Mouse (Mus musculus) liver, adult 2 months (tissue): Measurements from ENCODE around the gene Arhgap1. TPM values are rescaled to one million over a fixed set of nuclear protein-coding genes. Genes with fewer than 3 reads are reported as not detected.
A peak's percentile ranks its signal among the peaks of the same experiment; 100 is the strongest.
"Not testable (repeated sequence)": the region's sequence is repeated elsewhere in the genome, so short reads cannot be mapped to it uniquely, and the experiment has no call there.

ENCODE experiments used
- DNase-seq: peaks from one replicate; pipeline ENCODE4 v3.0.0-alpha.2; 2011; ENCODE audit warnings: low read depth, low spot score; ENCODE audit errors: extremely low read depth
- H3K27ac ChIP-seq: fragments of 200-500 bp; replicated peaks from 2 replicates; pipeline ENCODE4 v1.5.1; 2012; ENCODE audit warnings: low read depth, mild to moderate bottlenecking, control low read depth, inconsistent platforms, low read length; ENCODE audit not compliant: insufficient read depth
- H3K27me3 ChIP-seq: fragments of 200-500 bp; 2 replicates; pipeline ENCODE4 v1.6.1; 2012; ENCODE audit warnings: mild to moderate bottlenecking, moderate library complexity, low read length, inconsistent platforms; ENCODE audit not compliant: control insufficient read depth, insufficient read depth
- H3K36me3 ChIP-seq: fragments of 200-500 bp; 2 replicates; pipeline ENCODE4 v1.6.1; 2012; ENCODE audit warnings: low read length, inconsistent platforms; ENCODE audit not compliant: control insufficient read depth, insufficient read depth
- H3K4me1 ChIP-seq: fragments of 200-500 bp; 2 replicates; pipeline ENCODE4 v1.6.1; 2011; ENCODE audit warnings: low read length; ENCODE audit not compliant: control insufficient read depth, insufficient read depth
- H3K4me3 ChIP-seq: fragments of 200-500 bp; 2 replicates; pipeline ENCODE4 v1.5.1; 2011; ENCODE audit warnings: low read depth, mild to moderate bottlenecking, control low read depth, low read length, moderate library complexity; ENCODE audit not compliant: insufficient read depth
- H3K79me2 ChIP-seq: fragments of 200-500 bp; 2 replicates; pipeline ENCODE4 v1.6.1; 2012; ENCODE audit warnings: inconsistent platforms, mild to moderate bottlenecking, low read length, moderate library complexity; ENCODE audit not compliant: control insufficient read depth, insufficient read depth
- H3K9ac ChIP-seq: fragments of 200-500 bp; 2 replicates; pipeline ENCODE4 v1.6.1; 2012; ENCODE audit warnings: low read depth, mild to moderate bottlenecking, control low read depth, inconsistent platforms, low read length
- CTCF ChIP-seq: fragments of 200-500 bp; IDR thresholded peaks from 2 replicates; pipeline ENCODE4 v1.5.1; 2011; ENCODE audit warnings: low read depth, low read length, control low read depth
- POLR2A ChIP-seq: fragments of 200-500 bp; IDR thresholded peaks from 2 replicates; pipeline ENCODE4 v1.6.1; 2011; ENCODE audit warnings: low read length, control low read depth; ENCODE audit not compliant: insufficient read depth; ENCODE audit errors: extremely low read depth
- WGBS: fragments of 180-500 bp; shearing (Covaris S2); methylation state at CpG from one replicate; pipeline ENCODE4 v1.1.7; 2018; 5-methylcytosine and 5-hydroxymethylcytosine counted together
- polyA plus RNA-seq: library from polyadenylated mRNA; depleted of rRNA; stranded (reverse); fragments of >200 nt; gene quantifications from 2 replicates; pipeline ENCODE4 v1.2.3, GENCODE M21; 2012; rRNA removed
- total RNA-seq: library from RNA; depleted of rRNA; stranded (reverse); fragments of >200 nt; gene quantifications from 2 replicates; pipeline ENCODE4 v1.2.3, GENCODE M21; 2014; rRNA removed

Arhgap1 gene
- total RNA-seq (6.5 and 8.8 TPM in 2 replicates), polyA plus RNA-seq (12.9 and 18.7 TPM in 2 replicates)

- H3K4me1 ChIP-seq = peaks cover 3% of the 10 kb centered on the region; the same call in 1 of the 2 replicates
- peak within 1 kb of the TSS; percentile 72 for H3K9ac ChIP-seq
- H3K4me3 ChIP-seq = peak within 1 kb of the TSS; percentile 83
- peaks cover 12% of the 10 kb centered on the region; the same call in 1 of the 2 replicates for H3K36me3 ChIP-seq
- H3K79me2 ChIP-seq = peaks cover 4% of the 10 kb centered on the region; the same call in 1 of the 2 replicates
- peak within 1 kb of the TSS; percentile 89 for H3K27ac ChIP-seq
- H3K27me3 ChIP-seq = no peaks in the 10 kb centered on the region
- WGBS = under 1% methylated on average over 44 of the region's 44 CpGs
- TF ChIP-seq POLR2A (peak; percentile 57; the same call in 1 of the 2 replicates), CTCF (no peak)
- DNase-seq = peak; percentile 97
Measured at GRCm38 (mm10) chr2:91649553-91650359, at the start of gene Arhgap1, which contains the start of gene Zfp408. Gene Arhgap1 (plus strand): TSS chr2:91649860. Gene Zfp408 (minus strand): TSS chr2:91649791.

DNA sequence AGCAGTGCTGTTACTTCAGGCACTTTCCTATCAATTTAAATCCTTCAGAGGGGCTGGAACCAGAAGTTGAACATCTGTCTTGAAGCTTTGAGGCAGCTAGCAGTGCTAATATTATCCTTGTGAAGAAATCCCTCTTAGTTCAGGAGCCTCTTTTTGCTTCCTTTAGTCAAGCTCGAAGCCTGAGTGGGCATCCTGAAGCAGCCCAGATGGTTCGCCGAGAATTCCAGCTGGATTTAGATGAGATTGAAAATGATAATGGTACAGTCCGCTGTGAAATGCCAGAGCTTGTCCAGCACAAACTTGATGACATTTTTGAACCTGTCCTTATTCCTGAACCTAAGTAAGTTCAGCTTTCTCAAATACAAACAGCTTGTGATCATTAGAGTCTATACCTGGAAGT, 49.2 kb upstream of the Arhgap1 start:
- H3K36me3 ChIP-seq = peaks cover 38% of the 10 kb centered on the region
- WGBS = 93% methylated on average over 4 of the region's 4 CpGs
- no peak for TF ChIP-seq POLR2A
- no peak for TF ChIP-seq CTCF
- DNase-seq = no peak
- H3K4me1 ChIP-seq = no peaks in the 10 kb centered on the region
- no peak overlapping the region for H3K27ac ChIP-seq
- no peaks in the 10 kb centered on the region for H3K79me2 ChIP-seq
- H3K4me3 ChIP-seq = no peak overlapping the region
- no peak overlapping the region for H3K9ac ChIP-seq
- H3K27me3 ChIP-seq = no peaks in the 10 kb centered on the region

DNA sequence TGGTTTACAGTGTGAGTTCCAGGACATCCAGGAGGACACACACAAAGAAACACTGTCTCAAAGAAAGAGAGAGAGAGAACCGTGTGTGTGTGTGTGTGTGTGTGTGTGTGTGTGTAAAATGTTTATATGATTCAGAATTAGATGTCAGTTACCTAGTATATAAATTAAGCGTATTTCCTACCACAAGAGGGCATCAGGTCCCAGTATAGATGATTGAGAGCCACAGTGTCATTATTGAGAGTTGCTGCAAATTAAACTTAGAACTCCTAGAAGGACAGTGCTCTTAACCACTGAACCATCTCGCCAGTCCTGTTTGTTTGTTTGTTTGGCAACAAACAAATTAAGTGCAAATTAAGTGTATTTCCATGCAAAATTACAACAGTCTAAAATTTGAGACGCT, 47.3 kb upstream of the Arhgap1 start:
- H3K4me1 ChIP-seq = no peaks in the 10 kb centered on the region
- TF ChIP-seq POLR2A (no peak), CTCF (peak; percentile 14; the same call in 1 of the 2 replicates)
- DNase-seq = no peak
- H3K4me3 ChIP-seq = no peak overlapping the region
- H3K79me2 ChIP-seq = no peaks in the 10 kb centered on the region
- H3K36me3 ChIP-seq = peaks cover 28% of the 10 kb centered on the region
- no peak overlapping the region for H3K9ac ChIP-seq
- H3K27me3 ChIP-seq = no peaks in the 10 kb centered on the region
- H3K27ac ChIP-seq = no peak overlapping the region
- 87% methylated on average over 4 of the region's 4 CpGs for WGBS

DNA sequence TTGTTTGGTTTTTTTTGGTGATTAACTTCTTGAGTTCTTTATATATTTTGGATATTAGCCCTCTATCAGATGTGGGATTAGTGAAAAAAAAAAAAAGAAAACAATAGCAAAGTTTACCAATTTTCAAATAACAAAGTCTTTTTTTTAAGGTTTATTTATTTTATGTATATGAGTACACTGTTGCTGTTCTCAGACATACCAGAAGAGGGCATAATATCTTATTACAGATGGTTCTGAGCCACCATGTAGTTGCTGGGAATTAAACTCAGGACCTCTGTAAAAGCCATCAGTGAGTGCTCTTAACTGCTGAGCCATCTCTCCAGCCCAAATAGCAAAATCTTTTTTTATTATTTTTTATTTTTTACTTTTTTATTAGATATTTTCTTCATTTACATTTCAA, 40.3 kb upstream of the Arhgap1 start:
- DNase-seq, H3K27me3 ChIP-seq, H3K4me3 ChIP-seq, H3K9ac ChIP-seq, H3K79me2 ChIP-seq, H3K4me1 ChIP-seq, H3K27ac ChIP-seq: not testable (repeated sequence)
- peaks cover 12% of the 10 kb centered on the region for H3K36me3 ChIP-seq

DNA sequence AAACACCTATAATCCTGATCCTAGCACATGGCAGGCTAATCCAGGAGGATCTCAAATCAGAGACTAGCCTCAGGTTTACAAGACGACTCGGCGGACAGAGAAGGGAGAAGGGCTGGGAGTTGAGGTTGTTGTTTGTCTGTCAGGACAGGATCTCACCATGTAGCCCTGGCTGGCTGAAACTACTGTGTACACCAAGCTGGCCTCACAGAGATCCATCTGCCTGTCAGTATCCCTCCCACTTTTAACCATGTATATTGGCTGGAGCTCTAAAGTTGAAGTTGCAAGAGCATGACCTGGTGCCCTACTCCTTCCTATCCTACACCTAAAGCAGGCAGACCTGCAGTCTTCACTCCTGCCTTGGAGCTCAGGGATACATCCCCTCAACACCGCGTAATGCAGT, 27.3 kb upstream of the Arhgap1 start:
- H3K27ac ChIP-seq = no peak overlapping the region
- no peaks in the 10 kb centered on the region for H3K79me2 ChIP-seq
- TF ChIP-seq CTCF (no peak), POLR2A (no peak)
- 95% methylated on average over 5 of the region's 5 CpGs for WGBS
- H3K36me3 ChIP-seq = peaks cover 57% of the 10 kb centered on the region
- no peaks in the 10 kb centered on the region for H3K27me3 ChIP-seq
- H3K4me1 ChIP-seq = 0 out of 2 replicates have a peak, but pooled peaks cover 2% of the 10 kb centered on the region
- no peak for DNase-seq
- no peak overlapping the region for H3K9ac ChIP-seq
- no peak overlapping the region for H3K4me3 ChIP-seq

DNA sequence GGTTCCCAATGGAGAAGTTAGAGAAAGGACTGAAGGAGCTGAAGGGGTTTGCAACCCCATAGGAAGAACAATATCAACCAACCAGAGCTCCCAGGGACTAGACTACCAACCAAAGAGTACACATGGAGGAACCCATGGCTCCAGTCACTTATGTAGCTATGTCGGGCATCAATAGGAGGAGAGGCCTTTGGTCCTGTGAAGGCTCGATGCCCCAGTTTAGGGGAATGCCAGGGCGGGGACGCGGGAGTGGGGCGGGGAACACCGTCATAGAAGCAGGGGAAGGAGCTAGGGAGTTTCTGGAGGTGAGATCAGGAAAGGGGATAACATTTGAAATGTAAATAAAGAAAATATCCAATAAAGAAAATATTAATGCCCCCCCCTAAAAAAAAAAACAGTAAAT, 26.3 kb upstream of the Arhgap1 start:
- not testable (repeated sequence) for H3K9ac ChIP-seq

More for the DNA sequence above, 26.3 kb upstream of the Arhgap1 start:
- 89% methylated on average over 7 of the region's 7 CpGs for WGBS
- H3K27me3 ChIP-seq, H3K4me3 ChIP-seq, H3K4me1 ChIP-seq, H3K79me2 ChIP-seq, H3K27ac ChIP-seq, DNase-seq: not testable (repeated sequence)
- peaks cover 58% of the 10 kb centered on the region for H3K36me3 ChIP-seq
